Mouse (Mus musculus): Measurements from ENCODE around the gene Iqgap1.
A peak's percentile ranks its signal among the peaks of the same experiment; 100 is the strongest.
"Not testable (repeated sequence)": the region's sequence is repeated elsewhere in the genome, so short reads cannot be mapped to it uniquely, and the experiment has no call there.

The Iqgap1 gene

GRCm38 (mm10) chr7:80762297-80762696, 63.5 kb downstream of the Iqgap1 start:
- DNase-seq, result no peak

- no peak for DNase-seq
These were observed 71.7 kb downstream of the Iqgap1 start for GRCm38 (mm10) chr7:80754086-80754485.

DNA sequence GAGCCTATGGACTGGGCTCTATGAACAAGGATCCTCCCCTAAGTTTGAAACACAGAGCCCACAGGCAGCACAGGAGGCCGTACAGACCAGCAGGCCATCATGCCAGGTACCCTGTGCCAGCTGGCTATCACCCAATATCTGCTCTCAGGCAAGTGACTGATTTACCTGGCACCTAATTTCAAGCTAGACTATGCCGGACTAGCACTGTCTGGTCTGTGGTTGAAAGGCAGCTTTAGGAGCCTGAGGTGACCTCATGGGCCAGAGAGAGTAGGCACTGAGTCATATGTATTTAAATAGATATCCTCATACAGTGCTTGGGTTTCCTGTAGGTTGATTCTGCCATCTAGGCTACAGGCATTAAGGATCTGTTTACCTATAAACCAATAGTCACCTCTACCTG, 72.2 kb downstream of the Iqgap1 start:
- no peak for DNase-seq

GRCm38 (mm10) chr7:80749624-80750023, 76.2 kb downstream of the Iqgap1 start:
- DNase-seq, result no peak

DNA sequence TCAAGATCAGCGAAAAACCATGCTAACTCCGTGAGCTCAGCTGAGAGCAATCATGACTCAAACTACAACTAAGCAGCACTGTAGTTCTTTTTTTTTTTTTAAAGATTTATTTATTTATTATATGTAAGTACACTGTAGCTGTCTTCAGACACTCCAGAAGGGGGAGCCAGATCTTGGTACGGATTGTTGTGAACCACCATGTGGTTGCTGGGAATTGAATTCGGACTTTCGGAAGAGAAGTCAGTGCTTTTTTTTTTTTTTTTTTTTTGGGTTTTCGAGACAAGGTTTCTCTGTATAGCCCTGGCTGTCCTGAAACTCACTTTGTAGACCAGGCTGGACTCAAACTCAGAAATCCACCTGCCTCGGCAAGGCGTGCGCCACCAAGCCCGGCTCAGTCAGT, 76.7 kb downstream of the Iqgap1 start:
- not testable (repeated sequence) for DNase-seq

DNA sequence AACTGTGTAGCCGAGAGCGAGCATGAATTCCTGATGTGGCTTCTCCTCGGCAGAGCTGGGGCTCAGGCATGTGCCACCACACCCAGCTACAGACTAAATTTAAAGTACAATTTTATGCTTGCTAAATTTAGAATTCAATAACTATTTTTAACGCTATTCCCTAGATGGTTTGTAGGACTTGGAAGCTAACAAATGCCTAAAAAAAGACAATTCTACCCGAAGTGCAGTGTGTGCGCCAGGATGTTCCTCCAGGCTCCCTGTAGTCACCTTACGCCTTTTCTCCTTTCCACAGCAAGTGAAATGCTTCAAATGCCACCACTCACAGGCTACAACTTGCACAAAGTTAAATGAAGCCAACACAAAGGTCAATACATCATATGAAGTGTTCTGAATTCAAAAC, 78.4 kb downstream of the Iqgap1 start:
- no peak for DNase-seq

GRCm38 (mm10) chr7:80746166-80746761, 79.5 kb downstream of the Iqgap1 start:
- DNase-seq, result no peak

DNA sequence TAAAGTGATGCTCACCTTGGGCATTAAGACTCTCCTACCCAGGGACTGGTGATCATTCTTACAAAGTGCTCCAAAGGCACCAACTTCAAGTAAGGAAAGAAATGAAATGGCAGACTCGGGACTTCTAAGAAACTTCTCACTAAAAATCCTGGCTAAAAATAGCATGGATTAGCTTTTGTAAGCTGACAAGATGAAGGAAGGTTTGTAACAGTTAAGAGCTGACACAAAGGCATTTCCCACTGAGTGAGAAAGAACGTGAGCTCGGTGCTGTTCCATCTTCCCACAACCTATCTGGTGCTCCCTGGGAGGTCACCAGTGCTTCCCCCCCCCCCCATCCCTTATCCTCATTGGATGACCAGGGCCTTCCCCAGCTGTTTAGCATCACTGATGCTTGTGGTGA, 80.0 kb downstream of the Iqgap1 start:
- DNase-seq, result no peak

- no peak for DNase-seq
These were observed 80.5 kb downstream of the Iqgap1 start for GRCm38 (mm10) chr7:80745250-80745649.

DNA sequence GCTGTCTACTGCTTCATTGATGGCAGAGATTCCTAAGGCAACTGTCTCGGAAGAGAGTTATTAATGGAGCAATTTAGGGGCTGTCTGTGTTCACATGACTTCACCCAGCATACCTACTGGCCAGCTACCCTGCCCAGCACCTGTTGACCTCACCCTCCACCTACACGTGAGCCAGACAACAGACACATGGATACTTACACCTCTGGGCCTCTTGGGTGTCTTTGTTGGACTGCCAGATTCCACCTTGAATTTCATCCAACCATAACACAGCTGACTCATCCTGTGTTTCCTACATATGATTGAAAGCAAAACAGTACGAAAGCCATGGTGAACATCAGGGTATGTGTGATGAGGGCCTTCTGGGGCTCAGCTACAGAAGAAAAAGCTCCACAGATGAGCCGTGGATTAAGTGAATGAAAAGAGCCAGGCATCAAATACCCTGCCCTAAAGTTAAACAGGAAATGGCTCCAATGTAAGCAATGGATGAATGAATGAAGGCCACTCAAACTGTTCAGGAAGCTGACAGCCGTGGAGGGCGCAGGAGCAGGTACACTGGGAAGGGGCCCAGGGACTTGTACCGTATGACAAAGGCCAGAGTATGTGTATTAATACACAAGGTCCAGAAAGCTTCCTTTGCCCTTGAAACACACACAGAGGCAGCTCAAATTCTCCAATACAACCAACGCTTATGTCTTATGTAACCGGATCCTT, 81.7 kb downstream of the Iqgap1 start:
- no peak for DNase-seq

- DNase-seq, result no peak
These were observed 83.1 kb downstream of the Iqgap1 start for GRCm38 (mm10) chr7:80742671-80743070.

DNA sequence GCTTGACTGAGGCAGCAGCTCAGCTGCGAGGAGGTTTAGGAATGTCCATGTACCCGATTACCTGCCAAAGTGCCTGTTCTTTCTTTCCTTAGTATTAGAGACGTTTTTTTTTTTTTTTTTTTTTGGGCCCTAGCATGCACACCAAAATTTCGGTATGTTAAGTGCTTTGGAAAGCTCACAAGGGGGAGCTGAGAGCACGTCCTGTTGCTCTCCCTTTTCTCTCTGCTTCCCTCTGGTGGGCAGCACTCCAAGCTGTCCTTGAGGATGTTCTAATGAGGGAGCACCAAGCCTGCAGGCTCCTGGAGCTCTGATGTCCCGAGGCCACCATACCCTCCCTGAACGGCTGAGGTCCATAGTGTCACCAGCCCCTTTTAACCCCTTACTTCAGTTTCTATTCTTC, 84.8 kb downstream of the Iqgap1 start:
- DNase-seq, result peak; percentile 82

DNA sequence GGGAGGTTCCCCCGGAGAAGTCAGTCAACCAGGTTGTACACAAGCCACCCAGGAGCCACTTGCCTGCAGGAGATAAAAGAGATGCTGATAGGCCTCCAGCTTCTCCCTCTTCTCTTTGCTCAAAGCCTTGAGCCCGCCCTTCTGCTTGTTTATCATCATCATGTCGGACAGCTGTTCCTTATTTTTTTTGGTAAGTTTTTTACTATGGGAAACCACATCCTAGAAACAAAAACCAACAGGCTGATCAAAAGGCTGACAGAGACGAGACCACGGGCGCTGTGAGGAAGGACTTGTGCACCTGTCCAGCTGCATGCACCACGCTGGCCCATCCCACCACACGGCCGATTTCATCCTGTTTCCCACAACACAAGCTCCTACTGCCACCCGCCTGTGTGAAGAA, 89.6 kb downstream of the Iqgap1 start:
- DNase-seq, result no peak

DNA sequence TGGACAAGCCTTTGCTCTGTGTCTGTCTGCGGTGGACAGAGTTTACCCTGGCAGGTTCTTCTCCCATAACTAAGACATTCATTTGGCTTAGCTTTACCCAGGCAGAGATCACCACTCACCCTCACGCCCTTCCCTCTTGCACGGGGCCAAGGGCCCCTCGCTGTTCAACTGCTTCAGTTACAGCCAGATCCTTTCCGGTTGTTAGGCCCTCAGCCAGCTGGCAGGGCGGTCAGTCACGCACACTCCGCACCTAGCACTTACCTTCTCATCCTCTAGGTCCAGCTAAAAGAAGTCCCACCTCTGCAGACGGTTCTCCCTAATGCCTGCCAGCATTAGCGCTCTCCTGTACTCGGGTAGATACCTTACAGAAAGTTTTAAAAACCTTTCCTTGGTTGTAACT, 92.8 kb downstream of the Iqgap1 start:
- no peak for DNase-seq

DNA sequence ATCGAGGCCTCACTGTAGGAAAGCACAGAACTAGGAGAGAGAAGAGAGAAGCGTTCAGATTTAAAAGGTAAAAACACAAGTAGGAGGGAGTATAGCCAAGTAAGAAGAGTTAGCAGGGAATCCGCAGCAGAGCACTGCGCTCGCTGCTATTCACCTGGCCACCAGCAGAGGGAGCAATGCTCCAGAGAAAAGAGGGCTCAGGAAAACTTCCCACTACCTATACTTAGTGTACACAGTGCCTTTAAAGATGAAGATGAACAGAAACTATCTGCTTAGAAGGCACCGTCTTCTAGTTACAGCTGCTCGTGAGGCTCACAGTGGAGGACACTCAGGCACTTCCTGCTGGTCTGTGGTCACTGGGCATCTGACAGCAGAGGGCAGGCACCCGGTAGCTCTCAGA, 96.1 kb downstream of the Iqgap1 start:
- peak; percentile 81 for DNase-seq

DNA sequence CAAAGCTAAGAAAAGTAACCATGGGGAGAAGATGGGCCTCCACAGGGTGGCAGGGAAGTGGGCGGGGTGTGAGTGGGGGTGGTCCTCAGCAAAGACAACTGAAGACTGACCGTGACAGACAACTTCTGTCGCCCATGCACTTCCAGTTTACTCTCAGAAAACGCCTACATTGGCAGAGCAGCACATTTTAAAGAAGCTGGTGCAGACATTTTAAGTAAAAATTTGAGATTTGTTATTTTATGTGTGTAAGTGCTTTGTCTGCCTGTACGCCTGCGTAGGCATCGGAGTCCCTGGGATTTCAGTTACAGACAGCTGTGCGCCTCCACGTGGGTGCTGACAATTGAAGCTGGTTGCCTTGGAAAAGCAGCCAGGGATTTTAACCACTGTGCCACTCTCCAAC, 104.7 kb downstream of the Iqgap1 start:
- DNase-seq, result no peak

DNA sequence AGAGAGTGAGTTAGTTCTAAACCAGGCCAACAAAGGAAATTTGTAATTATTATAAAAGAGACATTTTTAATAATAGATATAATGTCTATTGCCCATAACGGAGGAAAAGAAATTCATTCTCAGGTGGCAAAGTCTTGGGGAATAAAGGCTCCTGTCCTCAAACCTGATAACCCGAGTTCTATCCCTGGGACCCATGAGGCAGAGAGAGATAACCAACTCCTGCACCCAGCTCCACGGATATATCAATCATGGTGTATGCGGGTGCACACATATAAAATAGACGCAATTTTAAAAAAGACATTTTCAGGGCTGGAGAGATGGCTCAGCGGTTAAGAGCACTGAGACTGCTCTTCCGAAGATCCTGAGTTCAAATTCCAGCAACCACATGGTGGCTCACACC, 106.2 kb downstream of the Iqgap1 start:
- no peak for DNase-seq

DNA sequence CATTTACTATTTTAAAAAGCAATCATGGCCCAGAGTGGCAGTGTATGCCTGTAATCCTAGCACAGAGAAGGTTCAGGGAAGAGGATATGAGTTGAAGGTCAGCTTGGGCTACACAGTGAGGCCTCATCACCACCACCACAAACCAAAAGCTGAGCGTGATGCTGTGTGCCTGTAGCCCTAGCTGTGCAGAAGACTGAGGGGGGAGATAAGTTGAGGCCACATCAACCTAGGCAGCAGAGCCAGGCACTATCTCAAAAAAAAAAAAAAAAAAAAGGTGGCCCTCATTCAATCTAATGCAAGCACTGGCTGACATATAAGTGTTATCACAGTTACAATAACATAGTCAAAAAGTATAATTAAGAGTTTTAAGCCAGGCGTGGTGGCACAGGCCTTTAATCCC, 106.7 kb downstream of the Iqgap1 start:
- DNase-seq, result no peak

DNA sequence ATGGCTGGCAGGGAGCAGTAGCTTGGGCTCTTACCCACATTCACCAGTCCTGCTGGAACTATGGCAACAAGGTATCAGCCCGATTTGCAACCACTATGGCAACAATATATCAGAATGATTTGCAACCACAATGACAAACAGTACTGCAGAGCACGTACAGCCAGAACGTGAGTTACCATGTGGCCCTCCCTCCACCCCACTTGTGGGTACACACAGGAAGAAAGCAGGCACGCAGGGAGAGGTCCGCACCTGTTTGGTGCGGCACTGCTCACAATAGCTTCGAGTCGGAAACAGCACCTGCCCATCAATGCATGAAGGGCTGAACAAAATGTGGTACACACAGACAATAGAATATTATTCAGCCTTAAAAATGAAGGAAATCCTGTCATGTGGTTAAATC, 107.3 kb downstream of the Iqgap1 start:
- DNase-seq, result peak; percentile 79

GRCm38 (mm10) chr7:80716758-80717157, 109.0 kb downstream of the Iqgap1 start:
- no peak for DNase-seq

- no peak for DNase-seq
These were observed 110.5 kb downstream of the Iqgap1 start for GRCm38 (mm10) chr7:80715306-80715705.

DNA sequence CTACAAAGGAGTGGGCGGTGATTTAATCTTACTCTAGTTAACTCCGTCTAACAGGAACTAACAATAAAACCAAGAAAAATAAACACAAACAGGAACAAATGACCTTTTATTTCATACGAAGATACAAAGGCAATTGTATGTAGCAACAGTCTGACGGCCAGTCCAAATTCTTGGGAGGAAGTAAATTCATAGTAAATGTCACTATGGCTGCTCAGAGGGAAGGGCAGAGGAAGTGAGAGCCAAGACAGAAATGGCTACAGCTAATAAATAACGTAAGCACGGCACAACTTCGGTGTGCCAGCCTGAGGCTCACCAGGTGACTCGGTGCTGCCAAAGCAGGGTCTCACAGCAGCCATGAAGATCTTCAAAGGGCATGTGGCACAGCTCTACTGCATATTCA, 114.3 kb downstream of the Iqgap1 start:
- DNase-seq, result no peak

DNA sequence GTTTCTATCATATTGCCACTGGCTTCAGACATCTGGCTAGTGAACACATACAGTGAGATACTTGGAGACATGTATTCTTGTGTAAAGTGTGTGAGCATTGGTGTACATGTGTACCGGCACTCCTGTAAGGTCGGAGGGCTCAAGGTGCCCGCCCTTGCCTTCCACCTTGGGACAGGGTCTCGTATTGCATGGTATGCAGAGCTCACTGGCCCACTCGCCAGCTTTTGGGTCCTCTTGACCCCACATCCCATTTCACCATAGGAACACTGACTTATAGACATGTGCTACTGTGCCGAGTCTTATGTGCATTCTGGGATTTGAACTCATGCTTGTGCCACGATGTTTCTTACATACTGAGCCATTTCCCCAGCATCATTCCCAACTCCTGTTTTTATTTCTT, 115.4 kb downstream of the Iqgap1 start:
- DNase-seq, result no peak

GRCm38 (mm10) chr7:80704066-80704465, 121.7 kb downstream of the Iqgap1 start:
- no peak for DNase-seq

GRCm38 (mm10) chr7:80702510-80702909, 123.3 kb downstream of the Iqgap1 start:
- no peak for DNase-seq
